Mouse (Mus musculus) spleen, postnatal 14 days (tissue): ENCODE data around the gene Msantd2.

ENCODE experiments used
- DNase-seq, 2 experiments: peaks; one replicate each; pipeline ENCODE4 v3.0.0; 2021 to 2022; ENCODE audit warnings: low spot score in 2 of 2

Msantd2 gene

DNA sequence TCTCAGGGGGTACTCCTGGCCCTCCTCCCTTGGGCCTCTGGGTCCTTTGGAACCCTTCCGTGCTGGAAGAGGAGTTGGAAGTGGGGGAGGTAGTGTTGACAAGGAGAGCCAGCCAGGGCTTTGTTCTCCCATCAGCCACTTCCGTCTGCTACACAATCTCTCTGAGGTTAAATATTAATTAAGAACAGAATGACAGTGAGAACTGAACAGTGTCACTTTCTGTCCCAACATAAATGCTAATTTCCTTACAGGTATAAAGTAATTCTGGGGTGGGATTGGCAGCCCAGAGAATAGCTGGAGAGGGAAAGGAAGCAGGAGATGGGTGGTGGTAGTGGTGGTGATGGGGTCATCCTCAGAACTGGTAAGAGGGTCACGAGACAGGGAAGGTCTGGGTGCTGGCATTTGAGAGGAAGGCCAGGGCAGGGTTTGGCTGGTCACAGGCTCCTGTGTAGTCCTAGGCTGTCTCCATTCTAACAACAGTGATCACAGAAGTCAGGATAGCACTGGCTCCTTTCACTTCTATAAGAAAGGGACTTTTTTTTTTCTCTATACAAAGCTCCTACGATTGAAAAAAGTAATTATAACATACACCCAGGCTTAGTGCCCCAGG lies 79.6 kb downstream of the Msantd2 start:
- no peak for DNase-seq

DNA sequence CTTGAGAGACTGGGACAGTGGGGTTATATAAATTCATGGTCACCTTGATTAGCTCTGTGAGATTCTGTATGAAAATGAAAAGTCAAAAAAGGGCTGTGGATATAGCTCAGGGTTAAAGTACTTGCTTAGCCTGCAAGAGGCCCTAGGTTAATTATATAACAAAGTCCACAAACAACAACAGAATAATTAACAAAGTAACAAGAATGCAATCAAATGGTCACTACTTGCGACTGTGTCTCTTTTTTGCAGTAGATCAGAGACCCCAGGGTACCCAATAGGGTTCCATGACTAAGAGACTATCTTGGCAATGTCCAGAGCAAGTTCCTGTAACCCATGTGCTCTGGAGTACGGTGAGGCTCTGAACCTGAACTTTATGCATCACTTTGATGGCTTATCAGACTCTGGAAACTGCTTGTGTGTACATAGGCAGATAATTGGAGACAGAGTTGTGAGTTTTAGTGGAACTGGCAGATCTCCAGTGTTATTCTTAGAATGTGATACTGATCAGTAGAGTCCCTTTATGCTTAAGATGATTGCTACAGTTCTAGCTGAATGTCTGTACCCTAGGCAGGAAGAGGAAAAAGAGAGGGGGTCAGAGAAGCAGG lies 80.2 kb downstream of the Msantd2 start:
- DNase-seq: no peak

DNA sequence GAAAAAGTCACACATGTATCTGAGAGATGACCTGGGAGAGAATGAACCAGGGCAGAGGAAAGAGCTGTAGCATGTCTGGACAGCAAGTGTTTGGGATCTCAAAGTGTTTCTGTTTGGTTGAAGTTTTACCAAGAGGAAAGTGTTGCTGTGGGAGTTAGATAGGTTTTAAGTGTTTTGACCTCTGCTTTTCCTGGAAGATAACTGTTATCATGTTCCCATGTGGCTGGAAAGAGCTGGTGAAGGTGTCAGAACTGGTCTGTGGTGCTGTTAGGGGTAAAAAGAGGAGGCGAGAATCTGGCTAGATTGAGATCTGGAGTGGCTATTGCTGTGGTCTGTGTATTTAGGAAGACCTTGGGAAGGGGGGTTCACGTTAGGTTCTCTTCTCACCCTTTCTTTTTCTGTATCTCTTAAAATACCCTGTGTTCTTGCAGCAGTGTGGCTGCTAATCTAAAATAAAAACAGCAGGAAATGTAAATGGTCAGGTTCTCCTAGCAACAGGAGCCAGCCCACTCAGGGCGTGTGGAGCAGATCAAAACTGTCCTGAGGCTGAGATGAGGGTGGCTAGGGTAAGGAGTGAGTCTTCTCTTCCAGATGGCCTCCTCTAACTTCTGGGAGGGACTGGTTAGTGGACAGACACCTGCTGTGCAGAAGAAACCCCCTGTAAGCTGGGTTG lies 83.2 kb downstream of the Msantd2 start:
- no peak for DNase-seq
